Mouse (Mus musculus) thymus, postnatal 4 days (tissue): ENCODE measurements around the gene Tekt4.
A peak's percentile ranks its signal among the peaks of the same experiment; 100 is the strongest.

Source experiments
- DNase-seq: peaks from one replicate; pipeline ENCODE4 v3.0.0; 2021

Tekt4 gene

DNA sequence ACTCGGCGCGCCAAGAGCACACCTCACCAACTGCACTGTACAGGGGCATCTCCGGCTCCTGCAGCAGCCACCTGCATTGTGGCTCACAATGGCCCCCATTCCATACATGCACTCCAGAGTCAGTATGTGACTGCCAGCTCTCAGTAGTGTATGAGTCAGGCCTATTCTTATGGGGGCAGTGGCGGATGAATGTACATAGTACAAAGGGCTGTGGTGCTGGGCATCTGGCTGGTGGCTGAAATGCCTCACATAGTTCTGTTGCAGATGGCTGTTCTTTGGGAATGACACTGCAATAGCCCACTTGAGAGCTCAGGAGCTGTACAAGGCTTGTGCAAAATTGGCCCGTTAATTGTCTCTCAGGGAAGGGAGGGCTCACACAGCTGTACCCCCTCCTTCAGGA, 27.7 kb downstream of the Tekt4 start:
- no peak for DNase-seq

DNA sequence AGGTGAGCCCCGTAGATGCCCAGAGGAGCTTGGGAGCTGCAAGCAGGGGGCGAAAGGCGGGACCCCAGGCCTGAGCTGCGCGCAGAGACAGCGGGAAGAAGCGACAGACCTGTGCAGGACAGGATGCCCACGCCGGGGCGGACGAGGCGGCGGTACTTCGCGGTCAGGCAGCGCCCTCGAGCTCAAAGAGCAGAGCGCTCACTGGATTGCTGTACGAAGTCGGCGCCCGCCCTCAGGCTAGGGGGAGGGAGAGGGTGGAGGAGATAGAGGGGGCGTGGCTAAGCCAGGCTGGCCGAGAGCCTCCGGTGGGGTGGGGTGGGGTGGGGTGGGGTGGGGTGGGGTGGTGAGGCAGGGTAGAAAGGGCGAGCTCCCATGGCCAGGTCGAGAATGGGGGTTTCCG, 42.6 kb downstream of the Tekt4 start, which contains the start of gene Sstr5:
TSS of gene Sstr5 (minus strand) at position 276 of the 400 bp plus-strand sequence.
- peak; percentile 29 for DNase-seq

- DNase-seq: no peak
These were observed 48.2 kb downstream of the Tekt4 start for GRCm38 (mm10) chr17:25502599-25502998.

GRCm38 (mm10) chr17:25507799-25508198, 53.4 kb downstream of the Tekt4 start:
- DNase-seq: peak; percentile 66

GRCm38 (mm10) chr17:25508860-25509577, 54.6 kb downstream of the Tekt4 start:
- peak; percentile 68 for DNase-seq

DNA sequence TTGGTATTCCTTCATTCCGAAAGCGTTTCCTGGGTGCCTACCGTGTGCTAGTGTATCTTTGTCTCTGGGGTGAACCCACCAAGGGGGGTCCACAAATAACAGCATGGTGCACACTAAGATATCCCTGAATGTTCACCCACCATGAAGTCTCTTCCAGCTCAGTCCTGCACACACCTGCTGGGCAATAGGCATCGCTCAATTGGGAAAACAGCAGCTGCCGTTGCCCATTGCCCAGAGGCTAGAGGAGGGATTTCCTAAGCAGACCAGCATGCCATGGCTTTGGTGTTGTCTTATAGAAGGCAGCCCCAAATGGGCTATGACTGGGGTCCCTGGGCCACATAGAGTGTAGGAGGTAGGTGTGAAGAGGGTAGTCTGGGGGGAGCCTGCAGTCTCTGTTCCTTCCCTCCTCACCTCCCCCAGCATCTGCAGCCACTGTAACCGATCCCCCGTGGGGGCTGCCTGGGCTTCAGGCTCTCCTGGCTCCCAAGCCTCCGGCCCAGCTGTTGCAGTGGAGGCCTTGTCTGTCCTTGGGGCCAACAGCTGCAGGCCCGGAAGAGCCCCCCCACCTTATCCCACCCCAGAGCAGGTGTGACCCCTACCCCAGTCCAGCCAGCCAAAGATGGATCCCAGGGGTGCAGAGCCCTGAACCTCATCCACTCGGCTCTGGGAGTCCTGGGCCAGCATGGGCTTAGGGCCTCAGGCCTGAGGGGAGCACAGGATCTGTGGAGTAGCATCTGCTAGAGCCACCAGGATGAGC, 55.8 kb downstream of the Tekt4 start:
- DNase-seq: no peak

- no peak for DNase-seq
These were observed 57.5 kb downstream of the Tekt4 start for GRCm38 (mm10) chr17:25511876-25512275.

DNA sequence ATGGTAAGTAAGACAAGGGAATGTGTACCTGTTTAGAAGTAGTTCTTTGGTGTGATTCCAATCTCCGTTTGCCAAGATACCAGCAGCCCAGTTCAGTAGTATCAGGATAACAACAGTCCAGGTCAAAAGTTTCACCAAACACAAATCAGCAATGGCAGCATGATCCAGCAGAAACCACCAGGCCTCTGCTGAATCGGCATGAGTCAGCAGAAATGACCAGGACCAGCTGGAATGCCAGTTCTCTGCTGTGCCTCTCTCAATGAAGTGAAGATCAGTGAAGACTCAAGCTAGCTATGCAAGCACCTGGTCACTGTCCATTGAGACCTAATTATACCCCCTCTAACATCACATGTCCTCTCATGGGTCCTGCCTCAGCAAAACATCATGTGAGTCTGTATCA, 59.6 kb downstream of the Tekt4 start:
- DNase-seq: no peak

- no peak for DNase-seq
These were observed 61.9 kb downstream of the Tekt4 start for GRCm38 (mm10) chr17:25516315-25516714.

GRCm38 (mm10) chr17:25518144-25518543, 63.7 kb downstream of the Tekt4 start:
- DNase-seq: no peak

DNA sequence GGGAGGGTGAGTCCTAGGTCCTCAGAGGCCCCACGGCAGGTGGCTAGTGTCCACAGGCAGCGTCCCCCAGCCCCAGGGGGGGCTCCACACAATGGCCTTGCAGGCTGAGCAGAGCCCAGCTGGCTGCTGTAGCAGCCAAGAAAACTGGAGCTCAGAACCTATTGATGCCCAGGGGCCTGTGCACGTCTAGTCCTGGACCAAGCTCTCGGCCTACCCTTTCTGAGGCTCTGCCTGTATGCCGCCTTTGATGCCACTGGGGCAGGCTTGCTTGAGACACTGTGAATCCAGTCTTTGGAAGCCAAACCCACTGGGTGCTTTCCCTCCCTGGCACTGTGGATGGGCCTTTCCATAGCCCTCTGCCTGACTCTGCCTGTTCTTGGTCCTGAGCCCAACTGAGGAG, 65.1 kb downstream of the Tekt4 start:
- no peak for DNase-seq

DNA sequence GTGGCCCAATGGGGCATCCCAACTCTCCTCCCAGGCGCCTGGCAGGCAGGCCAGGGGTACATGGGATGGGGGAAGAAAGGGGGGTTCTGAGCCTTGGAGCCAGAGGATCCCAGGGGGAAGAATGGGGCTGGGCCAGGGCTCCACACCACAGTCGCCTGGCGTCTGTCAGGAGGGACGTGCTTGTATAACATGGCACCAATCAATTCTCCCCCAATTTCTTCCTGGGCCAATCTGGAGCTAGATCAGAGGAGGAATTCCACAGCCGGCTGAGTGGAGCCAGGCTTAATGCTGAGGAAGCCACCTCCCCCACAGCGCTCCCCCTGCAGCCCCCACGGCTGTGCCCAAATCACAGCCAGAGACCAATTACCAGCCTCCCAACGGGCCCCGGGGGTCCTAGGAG, 66.1 kb downstream of the Tekt4 start:
- DNase-seq: no peak

DNA sequence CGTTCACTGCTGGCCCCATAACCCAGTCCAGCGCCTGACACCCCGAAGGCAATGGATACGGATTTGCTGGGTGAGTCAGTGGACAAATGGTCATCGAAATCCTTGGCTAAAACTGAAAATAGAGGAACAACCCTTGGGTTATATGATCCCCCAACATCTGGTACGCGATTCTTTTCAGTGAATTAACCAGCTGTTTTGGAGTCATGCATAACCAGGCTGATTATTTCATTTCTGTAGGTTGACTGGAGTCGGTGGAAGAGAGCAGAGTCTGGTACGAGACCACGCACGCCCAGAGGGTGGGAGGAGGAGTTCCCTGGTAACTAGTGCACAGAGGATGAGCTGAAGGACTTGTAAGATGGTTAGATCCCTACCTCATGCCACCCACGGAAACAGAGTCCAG, 67.7 kb downstream of the Tekt4 start:
- no peak for DNase-seq
